Mouse (Mus musculus) MEL (cell line): ENCODE data around the gene Cend1. TPM values are rescaled to one million over a fixed set of nuclear protein-coding genes. Genes with fewer than 3 reads are reported as not detected.

Experiments used
- DNase-seq: peaks from one replicate; pipeline ENCODE4 v3.0.0; 2011; ENCODE audit warnings: low read depth, low spot score
- H3K27ac ChIP-seq: 2 replicates; pipeline ENCODE4 v1.5.1; 2012; ENCODE audit warnings: low read depth, mild to moderate bottlenecking, control low read depth, low read length, moderate library complexity; ENCODE audit not compliant: control insufficient read depth
- H3K27me3 ChIP-seq, 2 experiments: fragments of 150-350 bp in 1 of 2; sonication (generic) in 1 of 2; 2 replicates each; pipeline ENCODE4 v1.6.1; 2012; ENCODE audit warnings: low read length in 2 of 2, mild to moderate bottlenecking in 2 of 2, improper control_type of control experiment in 1 of 2, moderate library complexity in 1 of 2; ENCODE audit not compliant: insufficient read depth in 2 of 2, control insufficient read depth in 1 of 2
- H3K36me3 ChIP-seq, 2 experiments: 2 replicates each; pipeline ENCODE4 v1.6.1; 2012 to 2014; ENCODE audit warnings: low read length in 2 of 2, improper control_type of control experiment in 1 of 2, inconsistent platforms in 1 of 2, mild to moderate bottlenecking in 1 of 2; ENCODE audit not compliant: insufficient read depth in 2 of 2, control insufficient read depth in 1 of 2
- H3K4me1 ChIP-seq, 2 experiments: fragments of 150-350 bp in 1 of 2; sonication (generic) in 1 of 2; 2 replicates each; pipeline ENCODE4 v1.6.1; 2012; ENCODE audit warnings: low read length in 2 of 2, improper control_type of control experiment in 1 of 2, mild to moderate bottlenecking in 1 of 2; ENCODE audit not compliant: insufficient read depth in 2 of 2, control insufficient read depth in 1 of 2
- H3K4me3 ChIP-seq, 2 experiments: fragments of 150-350 bp in 1 of 2; sonication (generic) in 1 of 2; 2 replicates each; pipeline ENCODE4 v1.5.1; 2012; ENCODE audit warnings: low read depth in 2 of 2, low read length in 2 of 2, mild to moderate bottlenecking in 2 of 2, moderate library complexity in 2 of 2, control low read depth in 1 of 2, improper control_type of control experiment in 1 of 2; ENCODE audit not compliant: control insufficient read depth in 1 of 2, insufficient read depth in 1 of 2
- H3K79me2 ChIP-seq: 2 replicates; pipeline ENCODE4 v1.6.1; 2012; ENCODE audit warnings: mild to moderate bottlenecking, low read length, moderate library complexity; ENCODE audit not compliant: control insufficient read depth, poor library complexity, insufficient read depth
- H3K9ac ChIP-seq: 2 replicates; pipeline ENCODE4 v1.6.1; 2012; ENCODE audit warnings: low read depth, mild to moderate bottlenecking, control low read depth, low read length, moderate library complexity; ENCODE audit not compliant: control insufficient read depth, poor library complexity, severe bottlenecking
- H3K9me3 ChIP-seq: fragments of 150-350 bp; sonication (generic); replicated peaks from 2 replicates; pipeline ENCODE4 v1.6.1; 2012; ENCODE audit warnings: mild to moderate bottlenecking, low read length, improper control_type of control experiment, moderate library complexity; ENCODE audit not compliant: insufficient read depth
- CHD2 ChIP-seq: IDR thresholded peaks from 2 replicates; pipeline ENCODE4 v1.6.1; 2011; ENCODE audit warnings: low read length, improper control_type of control experiment
- E2F4 ChIP-seq: IDR thresholded peaks from 2 replicates; pipeline ENCODE4 v1.6.1; 2011; ENCODE audit warnings: low read depth, low read length, improper control_type of control experiment, borderline replicate concordance
- ELF1 ChIP-seq: IDR thresholded peaks from 2 replicates; pipeline ENCODE4 v1.6.1; 2014; ENCODE audit warnings: low read depth, mild to moderate bottlenecking, inconsistent platforms, low read length, improper control_type of control experiment, moderate library complexity
- EP300 ChIP-seq, 2 experiments: IDR thresholded peaks; 2 replicates each; pipeline ENCODE4 v1.6.1; 2011; ENCODE audit warnings: improper control_type of control experiment in 2 of 2, low read length in 2 of 2, low read depth in 1 of 2, mild to moderate bottlenecking in 1 of 2
- JUND ChIP-seq: IDR thresholded peaks from 2 replicates; pipeline ENCODE4 v1.6.1; 2011; ENCODE audit warnings: low read depth, mild to moderate bottlenecking, improper control_type of control experiment, low read length
- MAFK ChIP-seq: IDR thresholded peaks from 2 replicates; pipeline ENCODE4 v1.6.1; 2011; ENCODE audit warnings: low read depth, mild to moderate bottlenecking, low read length, improper control_type of control experiment, borderline replicate concordance
- NELFE ChIP-seq: IDR thresholded peaks from 2 replicates; pipeline ENCODE4 v1.6.1; 2011; ENCODE audit warnings: low read depth, low read length, improper control_type of control experiment
- POLR2A ChIP-seq, 2 experiments: IDR thresholded peaks; 2 replicates each; pipeline ENCODE4 v1.6.1; 2011 to 2012; ENCODE audit warnings: low read length in 2 of 2, mild to moderate bottlenecking in 2 of 2, control low read depth in 1 of 2, improper control_type of control experiment in 1 of 2, low read depth in 1 of 2, moderate library complexity in 1 of 2; ENCODE audit not compliant: control insufficient read depth in 1 of 2, insufficient read depth in 1 of 2, poor library complexity in 1 of 2
- POLR2AphosphoS2 ChIP-seq: IDR thresholded peaks from 2 replicates; pipeline ENCODE4 v1.6.1; 2011; ENCODE audit warnings: low read length, improper control_type of control experiment
- POLR2AphosphoS5 ChIP-seq: IDR thresholded peaks from 2 replicates; pipeline ENCODE4 v1.6.1; 2012; ENCODE audit warnings: low read depth, borderline replicate concordance, mild to moderate bottlenecking, inconsistent platforms, low read length, moderate library complexity, mixed read lengths
- RCOR1 ChIP-seq: IDR thresholded peaks from 2 replicates; pipeline ENCODE4 v1.6.1; 2012; ENCODE audit warnings: low read depth, mild to moderate bottlenecking, inconsistent platforms, low read length, improper control_type of control experiment
- SIN3A ChIP-seq: IDR thresholded peaks from 2 replicates; pipeline ENCODE4 v1.6.1; 2012; ENCODE audit warnings: low read length, improper control_type of control experiment, inconsistent platforms
- SMC3 ChIP-seq: IDR thresholded peaks from 2 replicates; pipeline ENCODE4 v1.6.1; 2011; ENCODE audit warnings: low read depth, low read length, improper control_type of control experiment
- TAL1 ChIP-seq: IDR thresholded peaks from 2 replicates; pipeline ENCODE4 v1.6.1; 2012; ENCODE audit warnings: mild to moderate bottlenecking, inconsistent platforms, low read length, moderate library complexity, mixed read lengths
- TBP ChIP-seq: IDR thresholded peaks from 2 replicates; pipeline ENCODE4 v1.8.0; 2011; ENCODE audit warnings: low read depth, low read length, improper control_type of control experiment
- UBTF ChIP-seq: IDR thresholded peaks from 2 replicates; pipeline ENCODE4 v1.6.1; 2012; ENCODE audit warnings: low read depth, mild to moderate bottlenecking, inconsistent platforms, low read length, improper control_type of control experiment, moderate library complexity, borderline replicate concordance; ENCODE audit not compliant: insufficient read depth
- ZC3H11A ChIP-seq: IDR thresholded peaks from 2 replicates; pipeline ENCODE4 v1.6.1; 2012; ENCODE audit warnings: low read depth, mild to moderate bottlenecking, inconsistent platforms, low read length, improper control_type of control experiment
- polyA plus RNA-seq, 2 experiments: library from polyadenylated mRNA; stranded (reverse) in 1 of 2; unstranded in 1 of 2; fragments of >175 nt in 1 of 2; fragments of >200 nt in 1 of 2; gene quantifications; 2 replicates each; pipeline versions ENCODE4 v1.2.1 to v1.2.4; 2012; ENCODE audit warnings: low replicate concordance in 2 of 2, low read depth in 1 of 2; ENCODE audit not compliant: insufficient read length in 2 of 2, insufficient read depth in 1 of 2, missing spikeins in 1 of 2
- total RNA-seq: library from RNA; depleted of rRNA; stranded (reverse); fragments of 300-350 nt; gene quantifications from 2 replicates; pipeline ENCODE4 v1.2.3, GENCODE M21; 2012

The Cend1 gene
- total and polyA plus RNA-seq, 3 experiments = not detected

- no peak for TF ChIP-seq RCOR1
Measured at GRCm38 (mm10) chr7:141432741-141433516, 3.6 kb upstream of the Cend1 start (continued).

- DNase-seq = no peak
- H3K9ac ChIP-seq = no peak overlapping the region
- peaks cover 0 to 20% of the 10 kb centered on the region in 2 experiments; a peak in 2 of 4 replicates for H3K36me3 ChIP-seq
- no peaks in the 10 kb centered on the region for H3K27me3 ChIP-seq
- no peak overlapping the region for H3K27ac ChIP-seq
- TF ChIP-seq MAFK (no peak; the same call in 1 of the 2 replicates), POLR2AphosphoS2 (no peak), TBP (no peak), ZC3H11A (no peak), NELFE (no peak), RCOR1 (no peak), SIN3A (no peak), E2F4 (no peak), POLR2A (IDR thresholded peaks at IDR 0.05; ENCODE audit: control insufficient read depth in 1 of 2, insufficient read depth in 1 of 2, low read depth in 1 of 2, low read length in 2 of 2, poor library complexity in 1 of 2) (no peak), UBTF (no peak), EP300 (IDR thresholded peaks at IDR 0.05; ENCODE audit: low read depth in 1 of 2, low read length in 2 of 2) (no peak), POLR2AphosphoS5 (no peak), TAL1 (no peak), CHD2 (no peak), JUND (no peak), ELF1 (no peak), SMC3 (no peak)
- peaks cover 26% of the 10 kb centered on the region for H3K79me2 ChIP-seq
- no peaks in the 10 kb centered on the region for H3K9me3 ChIP-seq
- H3K4me1 ChIP-seq = peaks cover 4 to 22% of the 10 kb centered on the region in 2 experiments; a peak in 3 of 4 replicates
- no peak overlapping the region for H3K4me3 ChIP-seq
Measured at GRCm38 (mm10) chr7:141432186-141432611, 2.9 kb upstream of the Cend1 start.
